ENCODE assay signal across 31 mouse cellular contexts in the genomic region with DNA sequence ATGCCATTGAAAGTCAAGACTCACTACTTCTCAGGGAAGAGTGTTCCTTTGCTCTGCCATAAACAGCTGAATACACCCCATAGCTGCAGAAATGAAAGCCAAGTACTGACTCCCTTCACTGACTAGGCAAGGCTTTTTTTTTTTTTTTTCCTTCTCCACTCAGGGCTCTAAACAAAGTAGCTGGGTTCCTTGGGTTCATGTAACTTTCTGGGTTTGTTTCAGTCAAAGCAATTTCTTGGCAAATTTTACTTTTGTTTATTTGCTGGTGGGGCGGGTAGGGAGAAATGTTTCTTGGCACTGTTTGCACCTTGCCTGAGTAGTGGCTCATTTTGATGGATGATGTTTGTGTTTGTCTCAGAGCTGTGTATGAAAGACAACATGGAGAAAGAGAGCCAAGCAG.
"Had no signal": no experiment of that assay in that cellular context is flagged by ENCODE, and none has a peak within 500 bp of the region (broad histone marks: within the 10 kb centered on the region; RNA-seq: fewer than 3 reads in every experiment).

No protein-coding gene starts in this region.

- H3K9me3 ChIP-seq: limb, embryonic 10.5 days; limb, embryonic 12.5 days; limb, embryonic 13.5 days; limb, embryonic 15.5 days; liver, embryonic 12.5 days; liver, embryonic 13.5 days; liver, embryonic 15.5 days; lung, embryonic 15.5 days; megakaryocyte, embryonic 14.5 days; midbrain, embryonic 10.5 days; midbrain, embryonic 12.5 days; midbrain, embryonic 13.5 days; midbrain, embryonic 15.5 days had no signal

- H3K27ac ChIP-seq: left cerebral cortex, adult 2 months; limb, embryonic 10.5 days; limb, embryonic 12.5 days; limb, embryonic 13.5 days; limb, embryonic 15.5 days; liver, embryonic 12.5 days; liver, embryonic 13.5 days; liver, embryonic 14.5 days; liver, embryonic 15.5 days; lung, embryonic 15.5 days; macrophage; midbrain, embryonic 10.5 days; midbrain, embryonic 12.5 days; midbrain, embryonic 13.5 days; midbrain, embryonic 15.5 days had no signal

- H3K4me1 ChIP-seq: limb, embryonic 10.5 days; limb, embryonic 12.5 days; limb, embryonic 13.5 days; limb, embryonic 15.5 days; liver, embryonic 12.5 days; liver, embryonic 13.5 days; liver, embryonic 15.5 days; lung, embryonic 15.5 days; megakaryocyte, embryonic 14.5 days; midbrain, embryonic 10.5 days; midbrain, embryonic 12.5 days; midbrain, embryonic 13.5 days; midbrain, embryonic 15.5 days had no signal

- H3K9ac ChIP-seq: limb, embryonic 12.5 days; limb, embryonic 13.5 days; limb, embryonic 15.5 days; liver, embryonic 12.5 days; liver, embryonic 13.5 days; liver, embryonic 14.5 days; liver, embryonic 15.5 days; liver, postnatal 0 days; lung, embryonic 14.5 days; lung, embryonic 15.5 days; midbrain, embryonic 12.5 days; midbrain, embryonic 13.5 days; midbrain, embryonic 15.5 days had no signal

- ATAC-seq: liver, embryonic 12.5 days; liver, postnatal 0 days; lung, postnatal 0 days; midbrain, embryonic 13.5 days; midbrain, embryonic 15.5 days; midbrain, embryonic 16.5 days had no signal

- H3K27me3 ChIP-seq: limb, embryonic 12.5 days; limb, embryonic 13.5 days; limb, embryonic 15.5 days; liver, embryonic 12.5 days; liver, embryonic 13.5 days; liver, embryonic 15.5 days; lung, embryonic 15.5 days; megakaryocyte, embryonic 14.5 days; midbrain, embryonic 12.5 days; midbrain, embryonic 13.5 days; midbrain, embryonic 15.5 days had no signal

- H3K4me2 ChIP-seq: limb, embryonic 12.5 days; limb, embryonic 13.5 days; limb, embryonic 15.5 days; liver, embryonic 11.5 days; liver, embryonic 12.5 days; liver, embryonic 13.5 days; liver, embryonic 15.5 days; lung, embryonic 14.5 days; lung, embryonic 15.5 days; midbrain, embryonic 11.5 days; midbrain, embryonic 12.5 days; midbrain, embryonic 13.5 days; midbrain, embryonic 15.5 days had no signal

- DNase-seq: left cerebral cortex, postnatal 4 days; liver; liver, embryonic 13.5 days; liver, postnatal 0 days; lung, adult 18-20 months; lung, adult 2 months; lung, embryonic 14.5 days; lung, postnatal 10 days; lung, postnatal 14 days; lung, postnatal 36 days; lung, postnatal 4 days had no signal

- H3K36me3 ChIP-seq: limb, embryonic 10.5 days; limb, embryonic 12.5 days; limb, embryonic 13.5 days; limb, embryonic 15.5 days; liver, embryonic 12.5 days; liver, embryonic 13.5 days; liver, embryonic 15.5 days; lung, embryonic 15.5 days; midbrain, embryonic 10.5 days; midbrain, embryonic 12.5 days; midbrain, embryonic 13.5 days; midbrain, embryonic 15.5 days had no signal

- H3K4me3 ChIP-seq: left cerebral cortex, adult 2 months; limb, embryonic 10.5 days; limb, embryonic 12.5 days; limb, embryonic 13.5 days; limb, embryonic 15.5 days; liver, embryonic 12.5 days; liver, embryonic 13.5 days; liver, embryonic 15.5 days; lung, embryonic 15.5 days; megakaryocyte, embryonic 14.5 days; midbrain, embryonic 10.5 days; midbrain, embryonic 12.5 days; midbrain, embryonic 13.5 days; midbrain, embryonic 15.5 days; myocyte had no signal
